Mouse (Mus musculus) liver, adult 2 months (tissue): ENCODE data around the gene Olfr263. TPM values are rescaled to one million over a fixed set of nuclear protein-coding genes. Genes with fewer than 3 reads are reported as not detected.
A peak's percentile ranks its signal among the peaks of the same experiment; 100 is the strongest.

Source experiments
- DNase-seq: peaks from one replicate; pipeline ENCODE4 v3.0.0-alpha.2; 2011; ENCODE audit warnings: low read depth, low spot score; ENCODE audit errors: extremely low read depth
- H3K27ac ChIP-seq: fragments of 200-500 bp; replicated peaks from 2 replicates; pipeline ENCODE4 v1.5.1; 2012; ENCODE audit warnings: low read depth, mild to moderate bottlenecking, control low read depth, inconsistent platforms, low read length; ENCODE audit not compliant: insufficient read depth
- H3K27me3 ChIP-seq: fragments of 200-500 bp; 2 replicates; pipeline ENCODE4 v1.6.1; 2012; ENCODE audit warnings: mild to moderate bottlenecking, moderate library complexity, low read length, inconsistent platforms; ENCODE audit not compliant: control insufficient read depth, insufficient read depth
- H3K36me3 ChIP-seq: fragments of 200-500 bp; 2 replicates; pipeline ENCODE4 v1.6.1; 2012; ENCODE audit warnings: low read length, inconsistent platforms; ENCODE audit not compliant: control insufficient read depth, insufficient read depth
- H3K4me1 ChIP-seq: fragments of 200-500 bp; 2 replicates; pipeline ENCODE4 v1.6.1; 2011; ENCODE audit warnings: low read length; ENCODE audit not compliant: control insufficient read depth, insufficient read depth
- H3K4me3 ChIP-seq: fragments of 200-500 bp; 2 replicates; pipeline ENCODE4 v1.5.1; 2011; ENCODE audit warnings: low read depth, mild to moderate bottlenecking, control low read depth, low read length, moderate library complexity; ENCODE audit not compliant: insufficient read depth
- H3K79me2 ChIP-seq: fragments of 200-500 bp; 2 replicates; pipeline ENCODE4 v1.6.1; 2012; ENCODE audit warnings: inconsistent platforms, mild to moderate bottlenecking, low read length, moderate library complexity; ENCODE audit not compliant: control insufficient read depth, insufficient read depth
- H3K9ac ChIP-seq: fragments of 200-500 bp; 2 replicates; pipeline ENCODE4 v1.6.1; 2012; ENCODE audit warnings: low read depth, mild to moderate bottlenecking, control low read depth, inconsistent platforms, low read length
- CTCF ChIP-seq: fragments of 200-500 bp; IDR thresholded peaks from 2 replicates; pipeline ENCODE4 v1.5.1; 2011; ENCODE audit warnings: low read depth, low read length, control low read depth
- POLR2A ChIP-seq: fragments of 200-500 bp; IDR thresholded peaks from 2 replicates; pipeline ENCODE4 v1.6.1; 2011; ENCODE audit warnings: low read length, control low read depth; ENCODE audit not compliant: insufficient read depth; ENCODE audit errors: extremely low read depth
- WGBS: fragments of 180-500 bp; shearing (Covaris S2); methylation state at CpG from one replicate; pipeline ENCODE4 v1.1.7; 2018; 5-methylcytosine and 5-hydroxymethylcytosine counted together
- polyA plus RNA-seq: library from polyadenylated mRNA; depleted of rRNA; stranded (reverse); fragments of >200 nt; gene quantifications from 2 replicates; pipeline ENCODE4 v1.2.3, GENCODE M21; 2012
- total RNA-seq: library from RNA; depleted of rRNA; stranded (reverse); fragments of >200 nt; gene quantifications from 2 replicates; pipeline ENCODE4 v1.2.3, GENCODE M21; 2014

Olfr263 gene
- total and polyA plus RNA-seq, 2 experiments = not detected

GRCm38 (mm10) chr13:21160041-21160511 is 30.6 kb downstream of the Olfr263 start:
- Histone ChIP-seq H3K79me2 (no peaks in the 10 kb centered on the region), H3K4me3 (peak overlapping the region; percentile 52), H3K4me1 (0 out of 2 replicates have a peak, but pooled peaks cover 2% of the 10 kb centered on the region), H3K27me3 (no peaks in the 10 kb centered on the region), H3K36me3 (no peaks in the 10 kb centered on the region), H3K27ac (no peak overlapping the region), H3K9ac (peak overlapping the region; percentile 55)
- TF ChIP-seq POLR2A (no peak), CTCF (no peak)
- 1% methylated on average over 16 of the region's 16 CpGs for WGBS
- no peak for DNase-seq

GRCm38 (mm10) chr13:21160657-21161590 is 31.5 kb downstream of the Olfr263 start:
- H3K79me2 ChIP-seq = no peaks in the 10 kb centered on the region
- no peak overlapping the region for H3K9ac ChIP-seq
- peak overlapping the region; percentile 52 for H3K4me3 ChIP-seq
- no peak overlapping the region for H3K27ac ChIP-seq
- H3K4me1 ChIP-seq = 0 out of 2 replicates have a peak, but pooled peaks cover 2% of the 10 kb centered on the region
- TF ChIP-seq POLR2A (no peak), CTCF (no peak)
- DNase-seq = peak; percentile 73
- no peaks in the 10 kb centered on the region for H3K36me3 ChIP-seq
- WGBS = under 1% methylated on average over 32 of the region's 32 CpGs
- no peaks in the 10 kb centered on the region for H3K27me3 ChIP-seq

GRCm38 (mm10) chr13:21161591-21161990 is 32.2 kb downstream of the Olfr263 start:
- Histone ChIP-seq H3K27me3 (no peaks in the 10 kb centered on the region), H3K36me3 (no peaks in the 10 kb centered on the region), H3K4me1 (0 out of 2 replicates have a peak, but pooled peaks cover 2% of the 10 kb centered on the region), H3K27ac (no peak overlapping the region), H3K4me3 (no peak overlapping the region), H3K79me2 (no peaks in the 10 kb centered on the region), H3K9ac (no peak overlapping the region)
- TF ChIP-seq CTCF (no peak), POLR2A (no peak)
- no peak for DNase-seq
- WGBS = 66% methylated on average over 2 of the region's 2 CpGs

GRCm38 (mm10) chr13:21162591-21162990 is 33.2 kb downstream of the Olfr263 start:
- TF ChIP-seq CTCF = no peak
- TF ChIP-seq POLR2A = no peak
- WGBS = 70% methylated on average over 5 of the region's 5 CpGs
- no peak for DNase-seq
- no peak overlapping the region for H3K27ac ChIP-seq
- H3K4me3 ChIP-seq = no peak overlapping the region
- H3K36me3 ChIP-seq = no peaks in the 10 kb centered on the region
- no peaks in the 10 kb centered on the region for H3K27me3 ChIP-seq
- 0 out of 2 replicates have a peak, but pooled peaks cover 2% of the 10 kb centered on the region for H3K4me1 ChIP-seq
- no peak overlapping the region for H3K9ac ChIP-seq
- no peaks in the 10 kb centered on the region for H3K79me2 ChIP-seq

GRCm38 (mm10) chr13:21166936-21167909 is 37.8 kb downstream of the Olfr263 start:
- H3K27me3 ChIP-seq = no peaks in the 10 kb centered on the region
- H3K9ac ChIP-seq = peak overlapping the region; percentile 46; the same call in 1 of the 2 replicates
- TF ChIP-seq CTCF (no peak), POLR2A (no peak)
- peak; percentile 68 for DNase-seq
- H3K79me2 ChIP-seq = no peaks in the 10 kb centered on the region
- WGBS = 2% methylated on average over 27 of the region's 27 CpGs
- no peak overlapping the region for H3K27ac ChIP-seq
- H3K4me3 ChIP-seq = peak overlapping the region; percentile 40
- H3K36me3 ChIP-seq = no peaks in the 10 kb centered on the region
- H3K4me1 ChIP-seq = no peaks in the 10 kb centered on the region
